Mouse (Mus musculus) adrenal gland, postnatal 36 days (tissue): ENCODE measurements around the gene Sik3. TPM values are rescaled to one million over a fixed set of nuclear protein-coding genes. Genes with fewer than 3 reads are reported as not detected.

Source experiments
- DNase-seq, 2 experiments: peaks; one replicate each; pipeline ENCODE4 v3.0.0; 2021; ENCODE audit warnings: mixed read lengths in 1 of 2
- total RNA-seq, 2 experiments: library from RNA; stranded (reverse); gene quantifications; 2 replicates each; pipeline ENCODE4 v1.2.3; 2021

Gene Sik3
- total RNA-seq, 2 experiments from 2014 or later = 55.1 to 60.0 TPM

- DNase-seq = peak; percentile 64 to 67
Measured at GRCm38 (mm10) chr9:46015831-46016230, 3.2 kb downstream of the Sik3 start.

- DNase-seq = no peak
Measured at GRCm38 (mm10) chr9:46016417-46016816, 3.8 kb downstream of the Sik3 start.

DNA sequence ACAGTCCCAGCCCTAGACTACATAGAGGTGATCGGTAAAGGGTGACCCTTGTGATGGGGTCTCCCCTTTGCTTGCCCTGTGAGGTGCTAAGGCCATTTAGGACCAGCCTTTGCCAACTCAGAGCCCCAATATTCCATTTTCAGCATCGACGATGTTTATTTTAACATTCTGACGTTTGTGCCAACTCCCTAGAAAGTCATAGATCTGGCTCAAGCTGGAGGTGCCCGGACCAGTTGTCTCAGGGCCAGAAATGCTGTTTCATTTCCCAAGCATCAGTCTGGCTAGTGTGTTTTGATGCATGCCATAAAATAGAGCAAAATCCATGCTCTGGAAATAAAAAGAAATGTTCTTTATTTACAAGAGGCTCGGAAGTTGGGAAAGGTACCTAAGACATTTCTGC lies 5.7 kb downstream of the Sik3 start:
- no peak for DNase-seq

DNA sequence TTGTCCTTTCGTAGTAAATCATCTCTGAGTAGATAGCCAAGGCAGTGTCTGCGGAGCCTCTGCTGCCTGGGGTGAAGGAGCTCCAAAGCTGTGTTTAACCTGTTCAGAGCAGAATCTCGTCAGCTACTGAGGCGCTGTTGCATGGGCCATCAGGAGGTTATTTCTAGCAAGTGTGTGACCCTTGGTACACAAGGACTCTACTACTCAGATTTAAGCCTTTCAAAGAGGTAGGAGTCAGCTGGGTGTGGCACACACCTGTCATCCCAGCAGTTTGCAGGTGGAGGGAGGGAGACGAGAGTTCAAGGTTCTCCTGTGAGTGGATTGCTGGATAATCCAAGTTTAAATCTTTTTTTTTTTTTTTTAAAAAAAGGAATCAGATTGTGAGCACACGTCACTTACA lies 7.4 kb downstream of the Sik3 start:
- DNase-seq = no peak

- DNase-seq = peak; percentile 55 to 61
Measured at GRCm38 (mm10) chr9:46023591-46023990, 11.0 kb downstream of the Sik3 start.

DNA sequence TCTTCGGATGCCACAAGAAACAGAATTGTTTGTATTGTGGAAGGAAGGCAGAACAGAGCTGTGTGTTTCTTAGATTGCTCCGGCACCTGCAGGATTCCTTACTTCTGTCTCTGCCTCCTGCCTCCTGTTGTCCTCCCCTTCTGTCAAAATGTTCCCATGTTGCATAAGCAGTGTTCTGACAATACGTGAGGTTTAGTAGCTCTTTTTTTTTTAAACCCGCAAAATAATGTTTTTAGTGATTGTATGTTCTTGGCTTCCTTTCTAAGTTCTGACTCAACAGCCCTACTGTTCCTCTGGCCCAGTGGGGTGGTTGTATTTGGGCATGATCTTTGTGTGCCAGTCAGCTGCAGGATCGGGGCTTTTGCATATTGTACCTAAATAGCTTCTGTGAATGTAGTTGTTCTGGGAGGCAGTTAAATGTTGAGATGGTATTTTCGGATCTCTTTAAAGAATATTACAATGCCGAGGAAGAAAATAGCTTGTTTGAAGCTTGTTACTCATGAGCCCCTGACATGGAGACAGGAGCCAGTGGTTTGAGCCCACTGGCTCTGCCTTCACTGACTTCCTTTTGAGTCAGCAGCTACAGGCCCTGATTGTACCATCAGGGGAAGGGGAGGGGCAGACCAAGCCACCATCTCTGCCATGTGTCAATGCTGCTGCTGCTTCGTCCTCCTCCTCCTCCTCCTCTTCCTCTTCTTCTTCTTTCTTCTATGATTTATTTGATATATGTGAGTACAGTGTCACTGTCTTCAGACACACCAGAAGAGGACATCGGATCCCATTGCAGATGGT lies 13.6 kb downstream of the Sik3 start:
- no peak for DNase-seq

DNA sequence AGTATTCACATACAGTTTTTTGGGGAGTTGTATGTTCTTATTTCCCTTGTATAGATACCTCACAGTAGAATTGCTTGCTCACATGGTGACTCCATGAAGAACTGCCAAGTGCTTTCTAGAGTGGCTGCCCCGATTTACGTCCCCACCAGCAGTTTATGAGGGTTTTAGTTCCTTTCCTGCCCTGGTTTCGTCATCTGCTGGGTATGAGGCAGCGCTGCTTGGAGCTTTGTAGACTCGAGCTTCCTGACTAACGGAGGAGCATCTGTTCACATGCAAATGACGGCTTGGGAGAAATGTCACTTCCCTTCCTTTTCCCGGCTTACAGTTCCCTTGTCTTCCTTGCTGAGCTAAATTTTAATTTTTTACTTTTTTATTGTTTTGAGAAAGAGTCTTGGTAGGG lies 15.4 kb downstream of the Sik3 start:
- DNase-seq = no peak

- DNase-seq = no peak
Measured at GRCm38 (mm10) chr9:46029534-46029933, 16.9 kb downstream of the Sik3 start.

GRCm38 (mm10) chr9:46030184-46030583 lies 17.6 kb downstream of the Sik3 start:
- DNase-seq = no peak

DNA sequence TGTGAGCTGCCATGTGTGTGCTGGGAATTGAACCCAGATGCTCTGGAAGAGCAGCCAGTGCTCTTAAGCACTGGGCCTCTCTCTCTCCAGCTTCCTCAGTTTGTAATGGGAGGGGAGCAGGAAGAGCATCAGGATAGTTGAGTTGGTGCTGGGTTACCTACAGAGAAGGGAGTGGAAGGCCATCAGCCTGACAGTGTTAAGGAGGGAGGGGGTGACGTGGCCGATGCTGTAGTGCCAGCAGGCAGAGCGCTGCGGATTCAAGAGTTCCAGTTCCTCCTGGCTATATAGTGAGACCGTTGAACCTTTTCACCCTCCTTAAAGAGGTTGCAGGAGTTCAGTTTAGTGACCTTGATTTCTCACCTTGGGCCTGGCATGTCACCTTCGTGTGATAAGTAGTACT lies 18.3 kb downstream of the Sik3 start:
- no peak for DNase-seq

GRCm38 (mm10) chr9:46032190-46032589 lies 19.6 kb downstream of the Sik3 start:
- DNase-seq = peak in 1 of 2 experiments; percentile 29

DNA sequence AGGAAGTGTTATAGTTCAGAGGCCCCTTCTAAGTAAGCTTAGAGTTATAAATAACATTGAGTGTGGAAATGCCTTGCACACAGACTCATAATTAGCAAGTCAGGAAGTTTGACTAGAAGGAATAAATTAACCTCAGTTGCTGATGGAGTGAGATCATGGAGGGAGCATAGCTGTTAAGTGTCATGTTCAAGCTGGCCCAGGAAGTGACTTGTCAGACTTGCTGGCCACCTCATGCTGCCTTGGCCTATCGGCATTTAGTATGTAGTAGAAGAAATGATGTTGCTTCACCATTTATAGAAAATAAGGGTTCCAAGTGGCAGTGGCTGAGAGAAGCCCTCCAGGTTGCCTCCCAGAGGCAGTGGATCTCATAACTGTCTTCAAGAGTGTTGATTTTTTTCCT lies 20.4 kb downstream of the Sik3 start:
- DNase-seq = no peak

DNA sequence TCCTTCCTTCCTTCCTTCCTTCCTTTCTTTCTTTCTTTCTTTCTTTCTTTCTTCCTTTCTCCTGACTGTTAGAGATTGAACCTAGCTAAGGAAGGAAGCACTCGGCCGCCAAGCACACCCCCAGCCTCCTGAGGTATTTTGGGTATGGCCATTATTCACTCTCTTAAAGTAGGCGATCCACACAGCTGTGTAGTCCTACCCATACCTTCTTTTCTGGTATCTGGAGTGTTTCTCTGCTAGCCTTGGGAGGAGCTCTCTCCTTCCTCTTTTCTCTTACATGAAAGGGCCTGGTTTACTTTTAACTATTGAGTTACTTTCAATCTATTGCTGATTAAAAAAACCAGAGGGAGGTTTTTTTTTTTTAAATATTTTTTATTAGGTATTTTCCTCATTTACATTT lies 21.2 kb downstream of the Sik3 start:
- DNase-seq = no peak

GRCm38 (mm10) chr9:46035290-46035871 lies 22.8 kb downstream of the Sik3 start:
- DNase-seq = peak in 1 of 2 experiments; percentile 19

DNA sequence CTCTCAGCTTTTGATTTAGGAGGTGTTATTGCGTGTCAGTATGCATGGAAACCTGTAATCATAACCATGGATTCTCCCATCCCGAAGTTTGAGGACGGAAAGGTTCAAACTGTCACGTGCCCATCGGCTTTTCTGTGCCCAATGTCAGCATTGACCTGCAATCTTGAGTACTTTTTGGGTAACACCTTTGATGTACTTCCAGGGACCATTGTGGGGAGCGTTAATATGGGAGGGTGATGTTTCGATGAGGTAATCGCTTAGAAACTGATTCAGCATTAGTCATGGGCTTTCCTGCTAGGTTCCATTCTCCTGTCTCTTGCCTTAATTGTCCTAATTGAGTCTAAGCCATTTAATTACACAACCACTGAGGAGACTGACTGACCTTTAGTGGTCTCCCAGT lies 24.3 kb downstream of the Sik3 start:
- DNase-seq = no peak

- DNase-seq = no peak
Measured at GRCm38 (mm10) chr9:46038786-46039185, 26.2 kb downstream of the Sik3 start.

- DNase-seq = no peak
Measured at GRCm38 (mm10) chr9:46041186-46041585, 28.6 kb downstream of the Sik3 start.

DNA sequence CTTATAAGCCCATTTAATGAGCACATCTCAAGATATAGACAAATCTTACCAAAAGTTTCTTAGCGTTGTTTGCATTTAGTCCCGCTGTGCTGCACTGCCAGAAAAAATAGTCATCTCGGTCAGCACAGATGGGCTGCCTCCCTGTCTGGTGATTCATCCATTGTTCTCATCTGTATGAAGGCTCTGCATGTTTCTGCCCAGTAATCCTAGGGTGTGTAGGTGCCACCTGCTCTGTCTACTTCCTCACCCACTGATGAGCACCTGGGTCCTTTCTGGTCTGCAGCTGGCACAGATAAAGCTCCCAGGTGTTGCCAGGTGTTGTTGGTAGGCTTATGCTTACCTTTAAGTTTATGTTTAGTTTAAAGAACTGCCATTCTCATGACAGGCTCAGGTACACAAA lies 29.8 kb downstream of the Sik3 start:
- DNase-seq = no peak

DNA sequence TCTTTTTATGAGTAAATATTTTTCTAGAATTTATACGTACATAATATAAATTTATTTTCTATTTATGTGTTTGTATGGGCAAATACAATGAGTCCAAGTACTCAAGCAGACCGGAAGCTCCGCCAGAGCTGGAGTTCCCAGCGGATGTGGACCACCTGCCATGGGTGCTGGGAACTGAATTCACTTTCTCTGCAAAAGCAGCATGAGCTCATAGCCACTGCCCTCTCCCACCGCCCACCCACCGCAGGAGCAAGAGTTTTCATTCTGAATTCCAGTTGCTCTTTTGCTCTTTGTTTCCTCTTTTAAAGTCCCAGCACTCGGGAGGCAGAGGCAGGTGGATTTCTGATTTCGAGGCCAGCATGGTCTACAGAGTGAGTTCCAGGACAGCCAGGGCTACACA lies 31.0 kb downstream of the Sik3 start:
- no peak for DNase-seq

- DNase-seq = no peak
Measured at GRCm38 (mm10) chr9:46046724-46047517, 34.3 kb downstream of the Sik3 start.

GRCm38 (mm10) chr9:46049525-46049924 lies 36.9 kb downstream of the Sik3 start:
- no peak for DNase-seq

- no peak for DNase-seq
Measured at GRCm38 (mm10) chr9:46050203-46050602, 37.6 kb downstream of the Sik3 start.

DNA sequence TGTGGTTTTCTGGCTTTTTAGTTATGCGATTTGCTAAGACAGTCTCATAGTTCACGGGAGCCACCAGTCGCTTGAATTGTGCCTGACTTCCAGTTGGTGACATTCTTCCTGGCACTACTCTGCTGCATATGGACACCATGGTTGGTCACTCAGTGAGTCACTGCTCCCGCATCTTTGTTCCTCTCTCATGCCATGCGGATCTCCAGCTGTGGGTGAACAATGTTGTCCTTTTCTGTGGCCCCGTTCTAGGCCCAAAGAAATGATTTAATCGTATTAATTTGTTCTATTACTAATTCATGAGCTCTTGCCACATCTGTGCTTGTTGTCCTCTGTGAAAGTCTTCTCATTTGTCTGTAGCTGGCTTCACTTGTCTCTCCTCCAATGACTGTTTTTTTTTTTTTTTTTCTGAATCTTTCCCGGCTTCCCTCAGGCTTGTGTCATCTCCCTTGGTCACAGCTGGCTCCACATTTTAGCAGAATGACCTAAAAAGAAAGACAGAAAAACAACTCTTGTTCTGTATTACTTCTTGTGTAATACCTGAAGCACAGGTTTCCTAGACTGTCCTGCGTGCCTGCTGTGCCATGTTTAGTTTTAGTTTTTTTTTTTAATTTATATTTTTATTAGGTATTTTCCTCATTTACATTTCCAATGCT lies 40.5 kb downstream of the Sik3 start:
- DNase-seq = no peak
